Mouse (Mus musculus): Measurements from ENCODE around the gene Wnt3a. TPM values are rescaled to one million over a fixed set of nuclear protein-coding genes. Genes with fewer than 3 reads are reported as not detected.

Wnt3a gene
- polyA plus RNA-seq, 1 experiment from 2014 or later: 0.35 TPM

DNA sequence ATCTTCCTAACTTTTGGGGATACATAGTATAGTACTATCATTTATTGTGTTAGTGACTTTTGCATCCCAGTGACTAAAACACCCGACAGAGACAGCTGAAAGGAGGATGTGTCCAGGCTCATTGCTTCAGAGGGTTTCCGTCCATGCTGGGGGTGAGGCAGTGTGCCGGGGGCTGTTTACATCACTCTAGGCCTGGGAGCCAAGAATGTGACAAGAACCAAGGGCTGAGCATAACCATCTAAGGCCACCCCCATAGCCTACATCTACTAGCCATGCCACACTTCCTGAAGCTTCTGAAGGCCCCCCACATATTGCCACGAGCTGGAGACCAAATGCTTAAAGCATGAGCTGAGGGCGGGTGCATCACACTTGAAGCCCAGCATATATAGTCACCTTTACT lies 34.2 kb upstream of the Wnt3a start:
- H3K9ac ChIP-seq (replicated peaks): no peak overlapping the region
- WGBS: 74% methylated on average over 5 of the region's 5 CpGs

DNA sequence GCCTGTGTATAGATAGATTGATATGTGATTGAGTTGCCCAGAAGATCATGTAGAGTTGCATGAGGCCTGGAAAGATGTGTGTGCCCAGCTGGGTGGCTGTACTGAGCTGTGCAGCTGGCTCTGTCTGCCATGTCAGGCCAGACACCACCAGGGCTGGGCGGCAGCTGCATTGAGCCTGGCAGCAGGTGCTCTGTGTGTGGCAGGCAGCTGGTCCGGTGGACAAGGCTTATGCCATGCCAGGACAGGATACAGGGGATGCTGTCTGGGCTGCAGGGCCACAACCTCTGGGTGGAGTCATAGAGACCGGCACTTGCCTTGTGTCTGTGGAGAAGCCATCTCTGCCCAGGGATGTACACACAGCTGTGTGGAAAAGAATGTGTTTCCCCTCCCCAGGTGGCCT lies 32.4 kb upstream of the Wnt3a start:
- Histone ChIP-seq H3K27me3 (replicated peaks) (no peaks in the 10 kb centered on the region), H3K27ac (replicated peaks) (no peak overlapping the region), H3K4me1 (no peaks in the 10 kb centered on the region), H3K9ac (replicated peaks) (no peak overlapping the region), H3K9me3 (replicated peaks) (no peaks in the 10 kb centered on the region), H3K4me3 (replicated peaks) (no peak overlapping the region), H3K4me2 (no peak overlapping the region), H3K36me3 (no peaks in the 10 kb centered on the region)
- ATAC-seq (ENCODE audit: low FRiP score): no peak
- 66% methylated on average over 3 of the region's 3 CpGs for WGBS

More for the DNA sequence above, 34.2 kb upstream of the Wnt3a start:
- no peak overlapping the region for H3K4me2 ChIP-seq
- H3K4me1 ChIP-seq: peaks cover 6% of the 10 kb centered on the region; the same call in 1 of the 2 replicates
- H3K27me3 ChIP-seq (replicated peaks): no peaks in the 10 kb centered on the region
- H3K27ac ChIP-seq (replicated peaks): no peak overlapping the region
- no peaks in the 10 kb centered on the region for H3K9me3 ChIP-seq (replicated peaks)
- no peak for ATAC-seq (ENCODE audit: low FRiP score)
- no peaks in the 10 kb centered on the region for H3K36me3 ChIP-seq
- H3K4me3 ChIP-seq (replicated peaks): no peak overlapping the region

DNA sequence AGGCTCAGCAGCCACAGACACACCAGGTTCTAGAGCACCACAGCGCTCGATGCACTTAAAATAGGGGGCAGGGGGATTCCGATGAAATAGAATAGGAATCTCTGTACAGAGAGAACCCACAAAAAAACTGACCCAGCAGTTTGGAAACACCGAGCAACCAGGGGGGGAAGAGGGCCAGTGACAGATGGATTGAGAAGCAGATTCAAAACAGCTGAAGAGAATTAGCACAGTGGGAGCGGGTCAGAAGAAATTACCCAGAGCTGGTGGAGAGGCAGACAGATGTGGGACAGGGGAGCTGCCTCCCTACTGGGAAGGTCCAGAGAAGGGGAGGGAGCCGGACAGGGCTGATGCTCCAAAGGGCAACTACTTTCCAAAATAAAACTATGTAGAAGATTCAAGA lies 26.0 kb upstream of the Wnt3a start:
- Histone ChIP-seq H3K36me3 (no peaks in the 10 kb centered on the region), H3K4me1 (peaks cover 14% of the 10 kb centered on the region), H3K4me3 (replicated peaks) (no peak overlapping the region), H3K9ac (replicated peaks) (no peak overlapping the region), H3K9me3 (replicated peaks) (no peaks in the 10 kb centered on the region), H3K4me2 (no peak overlapping the region), H3K27ac (replicated peaks) (no peak overlapping the region), H3K27me3 (replicated peaks) (peaks cover 3% of the 10 kb centered on the region; the same call in 1 of the 2 replicates)
- ATAC-seq (ENCODE audit: low FRiP score): no peak
- 69% methylated on average over 6 of the region's 6 CpGs for WGBS

DNA sequence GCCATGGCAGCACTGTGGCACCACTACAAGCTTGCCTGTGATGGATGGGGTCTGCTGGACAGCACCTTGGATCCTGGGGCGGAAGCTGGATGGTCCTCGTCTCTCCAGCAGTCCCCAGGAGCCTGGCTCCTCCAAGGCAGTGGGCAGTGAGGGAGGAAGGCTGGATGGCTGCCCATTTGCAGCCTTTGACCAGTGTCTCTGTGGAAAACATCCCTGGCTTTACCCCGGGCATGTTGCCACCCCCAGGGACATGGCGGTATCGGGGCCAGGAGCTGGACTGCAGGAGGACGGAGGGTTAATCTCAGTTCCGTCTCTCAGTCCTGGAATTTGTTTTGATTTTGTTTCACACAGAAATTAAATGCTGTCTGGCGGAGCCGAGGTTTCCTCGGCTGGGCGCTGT lies 23.4 kb upstream of the Wnt3a start:
- Histone ChIP-seq H3K4me2 (no peak overlapping the region), H3K4me3 (replicated peaks) (no peak overlapping the region), H3K9ac (replicated peaks) (no peak overlapping the region), H3K4me1 (peaks cover 21% of the 10 kb centered on the region), H3K27ac (replicated peaks) (no peak overlapping the region), H3K36me3 (no peaks in the 10 kb centered on the region), H3K9me3 (replicated peaks) (no peaks in the 10 kb centered on the region), H3K27me3 (replicated peaks) (peaks cover 15% of the 10 kb centered on the region)
- 71% methylated on average over 11 of the region's 11 CpGs for WGBS
- ATAC-seq (ENCODE audit: low FRiP score): no peak

DNA sequence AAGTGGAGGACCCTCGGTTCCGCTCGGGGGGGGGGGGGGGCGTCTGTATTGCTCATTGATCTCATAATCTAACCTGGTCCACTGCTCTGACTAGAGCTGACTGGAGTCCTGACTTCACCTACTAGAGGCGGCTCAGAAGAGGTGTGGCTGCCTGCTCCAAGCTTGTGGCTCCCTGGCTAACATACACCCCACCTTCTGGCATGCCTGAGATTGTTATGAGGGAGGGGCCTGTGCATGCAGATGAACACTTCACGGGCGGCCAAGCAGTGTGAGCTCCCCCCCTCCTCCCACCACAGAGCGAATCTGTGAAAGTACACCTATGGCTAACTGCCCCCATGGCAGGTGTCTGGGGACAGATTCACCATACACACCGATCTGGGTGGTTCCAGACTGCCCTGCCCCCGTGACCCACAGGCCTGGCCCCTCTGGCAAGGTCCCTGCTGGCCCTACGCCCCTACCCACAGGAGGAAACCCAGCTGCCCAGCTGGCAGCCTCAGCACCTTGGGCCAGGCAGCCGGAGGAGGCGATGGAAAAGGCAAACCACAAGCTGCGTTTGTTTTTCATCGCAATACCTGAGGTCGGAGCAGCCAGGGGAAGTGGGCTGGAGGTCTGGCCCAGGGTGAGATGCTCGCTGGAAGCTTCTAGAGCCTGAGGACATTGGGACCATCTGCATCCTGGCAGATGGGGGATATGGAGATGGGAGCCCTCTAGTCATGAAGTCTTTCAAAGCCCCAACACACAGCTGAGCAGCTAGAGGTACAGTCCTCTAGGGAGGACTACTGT lies 22.7 kb upstream of the Wnt3a start:
- peaks cover 22% of the 10 kb centered on the region for H3K27me3 ChIP-seq (replicated peaks)
- H3K9ac ChIP-seq (replicated peaks): no peak overlapping the region
- H3K27ac ChIP-seq (replicated peaks): no peak overlapping the region
- no peak overlapping the region for H3K4me2 ChIP-seq
- H3K36me3 ChIP-seq: no peaks in the 10 kb centered on the region
- H3K9me3 ChIP-seq (replicated peaks): no peaks in the 10 kb centered on the region
- 70% methylated on average over 17 of the region's 17 CpGs for WGBS
- no peak for ATAC-seq (ENCODE audit: low FRiP score)
- H3K4me1 ChIP-seq: peaks cover 28% of the 10 kb centered on the region
- H3K4me3 ChIP-seq (replicated peaks): no peak overlapping the region

DNA sequence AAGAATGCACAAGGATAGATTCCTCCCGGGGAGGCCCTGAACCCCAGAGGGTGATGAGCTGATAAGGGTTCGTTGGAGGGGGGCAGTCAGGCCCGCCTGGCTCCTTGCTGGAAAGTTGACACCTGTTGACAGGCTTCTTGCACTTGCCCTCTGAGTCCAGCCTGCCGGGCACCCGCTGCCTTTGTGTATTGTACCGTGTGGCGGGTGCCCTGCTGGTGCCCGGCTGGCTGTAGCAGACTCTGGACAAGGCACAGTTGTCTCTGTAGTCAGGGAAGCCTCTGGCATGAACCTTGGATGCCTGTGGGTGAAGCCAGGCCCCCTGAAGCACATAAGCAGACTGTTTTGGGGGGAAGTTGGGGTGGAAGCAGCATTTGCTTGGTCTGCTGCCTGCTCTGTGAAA lies 21.9 kb upstream of the Wnt3a start:
- H3K27me3 ChIP-seq (replicated peaks): peaks cover 30% of the 10 kb centered on the region
- no peak for ATAC-seq (ENCODE audit: low FRiP score)
- no peak overlapping the region for H3K4me3 ChIP-seq (replicated peaks)
- H3K9ac ChIP-seq (replicated peaks): no peak overlapping the region
- no peaks in the 10 kb centered on the region for H3K36me3 ChIP-seq
- no peak overlapping the region for H3K4me2 ChIP-seq
- 52% methylated on average over 8 of the region's 8 CpGs for WGBS
- H3K4me1 ChIP-seq: peaks cover 35% of the 10 kb centered on the region
- no peak overlapping the region for H3K27ac ChIP-seq (replicated peaks)
- no peaks in the 10 kb centered on the region for H3K9me3 ChIP-seq (replicated peaks)

DNA sequence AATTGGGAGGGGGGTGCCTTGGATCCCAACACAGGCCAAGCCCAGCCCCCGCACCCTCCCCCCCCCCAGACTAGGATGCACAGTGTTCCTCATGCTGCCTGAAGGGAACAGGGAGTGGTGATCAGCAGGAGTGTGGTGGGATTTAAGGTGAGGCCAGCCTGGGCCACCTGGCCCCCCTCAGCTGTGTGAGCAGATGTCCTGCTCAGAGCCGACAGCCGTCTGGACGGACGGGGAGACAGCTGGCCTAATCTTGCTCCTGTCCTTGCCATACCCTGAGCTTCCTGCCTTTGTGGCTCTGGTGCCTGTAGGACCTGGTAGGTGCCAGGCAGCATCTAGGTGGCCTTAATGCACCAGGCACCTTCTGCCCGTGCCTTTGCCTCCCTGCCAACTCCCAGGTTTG lies 21.5 kb upstream of the Wnt3a start:
- WGBS: 84% methylated on average over 6 of the region's 6 CpGs
- H3K36me3 ChIP-seq: no peaks in the 10 kb centered on the region
- H3K4me3 ChIP-seq (replicated peaks): no peak overlapping the region
- H3K4me1 ChIP-seq: peaks cover 40% of the 10 kb centered on the region
- H3K27ac ChIP-seq (replicated peaks): no peak overlapping the region
- no peak for ATAC-seq (ENCODE audit: low FRiP score)
- no peak overlapping the region for H3K9ac ChIP-seq (replicated peaks)
- H3K4me2 ChIP-seq: no peak overlapping the region
- no peaks in the 10 kb centered on the region for H3K9me3 ChIP-seq (replicated peaks)
- H3K27me3 ChIP-seq (replicated peaks): peaks cover 34% of the 10 kb centered on the region

DNA sequence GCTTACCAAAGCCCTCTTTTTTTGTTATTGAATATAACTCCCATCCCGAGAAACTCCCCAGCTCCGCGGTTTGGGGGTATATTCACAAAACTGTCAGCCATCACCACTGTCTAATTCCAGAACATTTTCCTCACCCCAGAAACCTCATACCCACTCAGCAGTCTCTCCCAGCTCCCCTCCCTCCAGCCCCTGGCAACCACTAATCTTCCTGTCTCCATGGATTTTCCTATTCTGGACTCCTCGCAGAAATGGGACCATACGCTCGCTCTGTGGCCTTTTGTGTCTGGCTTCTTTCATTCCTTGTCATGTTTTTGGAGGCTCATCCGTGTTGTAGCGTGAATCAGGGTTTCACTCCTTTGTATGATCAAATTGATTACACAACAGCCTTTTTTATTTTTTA lies 19.4 kb upstream of the Wnt3a start:
- no peak for ATAC-seq (ENCODE audit: low FRiP score)
- Histone ChIP-seq H3K4me3 (replicated peaks) (no peak overlapping the region), H3K27me3 (replicated peaks) (peaks cover 52% of the 10 kb centered on the region), H3K36me3 (no peaks in the 10 kb centered on the region), H3K4me2 (no peak overlapping the region), H3K9me3 (replicated peaks) (no peaks in the 10 kb centered on the region), H3K4me1 (peaks cover 54% of the 10 kb centered on the region), H3K9ac (replicated peaks) (no peak overlapping the region), H3K27ac (replicated peaks) (no peak overlapping the region)
- 47% methylated on average over 8 of the region's 8 CpGs for WGBS

DNA sequence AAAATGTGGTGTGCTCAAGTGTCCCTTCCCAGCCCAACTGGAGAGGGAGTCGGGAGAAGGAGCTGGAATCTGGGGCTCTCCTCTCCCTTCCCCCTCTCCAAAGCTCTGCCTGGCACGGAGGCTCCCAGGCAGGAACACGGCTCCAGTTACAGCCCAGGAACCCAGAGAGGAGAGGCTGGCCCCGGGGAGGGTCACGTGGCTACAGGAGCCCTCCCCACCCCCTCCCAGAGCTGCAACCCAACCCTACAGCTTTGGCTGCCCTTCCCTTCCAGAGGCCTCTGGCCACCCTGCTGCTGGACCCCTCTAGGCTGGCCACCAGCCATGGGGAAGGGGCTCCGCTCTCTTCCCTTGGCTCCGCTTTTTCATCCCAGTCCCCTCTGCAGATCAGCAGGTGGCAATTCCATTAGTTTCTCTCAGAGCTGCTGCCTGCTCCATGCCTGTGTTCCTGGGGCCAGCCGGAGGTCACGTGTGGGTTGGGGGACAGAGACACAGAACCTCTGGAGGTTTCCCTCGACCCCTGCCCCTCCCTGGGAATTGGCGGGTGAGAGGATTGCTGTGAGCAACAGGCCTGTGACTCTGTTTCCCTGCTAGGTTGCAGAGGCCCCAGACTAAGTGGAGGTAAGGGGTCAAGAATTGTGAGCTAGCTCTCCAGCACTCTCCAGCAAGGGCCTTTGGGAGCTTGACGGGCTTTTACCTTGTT lies 18.7 kb upstream of the Wnt3a start:
- Histone ChIP-seq H3K27me3 (replicated peaks) (peaks cover 60% of the 10 kb centered on the region), H3K4me2 (peak overlapping the region; percentile 90; the same call in 1 of the 2 replicates), H3K9ac (replicated peaks) (no peak overlapping the region), H3K36me3 (no peaks in the 10 kb centered on the region), H3K27ac (replicated peaks) (no peak overlapping the region), H3K9me3 (replicated peaks) (no peaks in the 10 kb centered on the region), H3K4me1 (peaks cover 52% of the 10 kb centered on the region), H3K4me3 (replicated peaks) (no peak overlapping the region)
- ATAC-seq (ENCODE audit: low FRiP score): no peak
- 19% methylated on average over 11 of the region's 12 CpGs for WGBS

DNA sequence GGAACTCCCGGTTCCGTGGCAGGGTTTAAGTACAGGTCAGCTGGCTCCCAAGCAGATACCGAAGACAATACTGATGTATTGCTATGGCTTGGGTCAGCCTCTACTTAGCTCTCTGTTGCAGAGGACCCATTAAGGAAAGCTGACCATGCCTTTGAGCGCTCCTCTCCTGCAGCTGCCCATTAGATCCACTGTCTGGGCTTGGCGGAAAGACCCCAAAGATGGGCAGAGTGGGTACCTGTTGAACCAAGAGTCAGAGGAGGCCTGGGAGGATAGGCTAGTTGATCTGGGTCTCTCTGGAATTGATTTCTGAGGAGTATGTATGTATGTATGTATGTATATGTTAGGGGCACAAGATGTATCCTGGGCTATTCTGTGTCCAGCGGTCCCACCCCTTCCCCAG lies 18.1 kb upstream of the Wnt3a start:
- H3K27ac ChIP-seq (replicated peaks): no peak overlapping the region
- H3K9ac ChIP-seq (replicated peaks): 0 out of 2 replicates have a peak overlapping the region, but pooled peaks have one; percentile 18
- H3K4me2 ChIP-seq: peak overlapping the region; percentile 90
- H3K36me3 ChIP-seq: no peaks in the 10 kb centered on the region
- H3K9me3 ChIP-seq (replicated peaks): no peaks in the 10 kb centered on the region
- no peak for ATAC-seq (ENCODE audit: low FRiP score)
- 51% methylated on average over 6 of the region's 6 CpGs for WGBS
- H3K4me3 ChIP-seq (replicated peaks): peak overlapping the region; percentile 56; the same call in 1 of the 2 replicates
- peaks cover 46% of the 10 kb centered on the region for H3K4me1 ChIP-seq
- peaks cover 66% of the 10 kb centered on the region for H3K27me3 ChIP-seq (replicated peaks)

DNA sequence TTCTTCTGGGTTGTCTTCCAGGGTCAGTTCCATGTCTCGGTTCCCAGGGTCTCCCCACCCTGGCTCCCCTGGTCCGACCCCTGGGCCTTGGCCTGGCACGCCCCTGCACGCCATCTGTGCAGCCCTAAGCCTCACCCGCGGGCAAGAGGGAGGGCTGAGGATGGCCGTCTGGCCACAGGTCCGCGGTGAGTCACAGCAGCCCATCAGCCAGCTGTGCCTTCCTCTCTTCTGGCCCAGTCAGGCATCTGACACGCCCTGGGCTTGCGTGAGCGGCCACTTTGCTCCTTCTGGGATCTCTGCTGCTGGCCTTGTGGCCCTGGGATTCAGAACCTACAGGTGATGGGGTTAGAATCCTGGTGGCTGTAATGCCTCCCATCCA lies 17.6 kb upstream of the Wnt3a start:
- no peak overlapping the region for H3K27ac ChIP-seq (replicated peaks)
- H3K4me1 ChIP-seq: peaks cover 41% of the 10 kb centered on the region
- H3K36me3 ChIP-seq: no peaks in the 10 kb centered on the region
- peak overlapping the region; percentile 18; the same call in 1 of the 2 replicates for H3K9ac ChIP-seq (replicated peaks)
- peak overlapping the region; percentile 90 for H3K4me2 ChIP-seq
- peak overlapping the region; percentile 56 for H3K4me3 ChIP-seq (replicated peaks)
- ATAC-seq (ENCODE audit: low FRiP score): no peak
- H3K27me3 ChIP-seq (replicated peaks): peaks cover 71% of the 10 kb centered on the region
- no peaks in the 10 kb centered on the region for H3K9me3 ChIP-seq (replicated peaks)
- WGBS: 28% methylated on average over 12 of the region's 12 CpGs
